17 mouse cellular contexts compared by ENCODE assay signal in the genomic region with DNA sequence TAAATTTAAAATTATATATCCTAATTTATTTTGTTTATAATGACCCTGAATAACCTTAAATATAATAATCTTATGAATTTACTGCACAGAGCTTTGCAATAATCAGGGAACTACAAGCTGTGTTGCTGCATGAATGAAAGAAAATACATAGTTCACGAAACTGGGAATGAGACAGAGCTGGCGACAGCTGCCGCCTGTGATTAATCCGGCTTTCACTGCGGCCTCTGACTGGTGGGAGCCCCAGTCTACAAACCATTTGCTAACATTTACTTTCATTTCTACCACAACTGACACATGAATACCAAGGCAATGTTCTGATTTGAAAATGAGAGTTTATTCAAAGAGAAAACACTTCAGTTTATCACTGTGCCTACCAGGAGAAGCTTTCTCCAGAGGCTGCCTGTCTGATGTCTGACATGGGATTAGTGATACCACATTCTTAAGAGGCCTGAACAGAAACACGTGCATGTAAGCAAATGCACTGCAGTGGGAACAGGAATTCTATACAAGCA.
A peak's percentile ranks its signal among the peaks of the same experiment; 100 is the strongest.
DNase-seq lines count a peak whose midpoint lies in the region; ATAC-seq and TF ChIP-seq lines count a peak whose summit lies in the region.
"Had no signal": no experiment of that assay in that cellular context is flagged by ENCODE, and none has a peak within 500 bp of the region (broad histone marks: within the 10 kb centered on the region; RNA-seq: fewer than 3 reads in every experiment).

No protein-coding gene starts in this region.

- no peaks in the 10 kb centered on the region for H3K9me3 ChIP-seq in heart, embryonic 11.5 days (replicated peaks; ENCODE audit: control insufficient read depth, low read length)
- H3K9me3 ChIP-seq: liver, embryonic 12.5 days; neural tube, embryonic 12.5 days had no signal

- H3K9ac ChIP-seq in heart, embryonic 11.5 days (ENCODE audit: low read depth, low read length), result no peak overlapping the region
- H3K9ac ChIP-seq: liver, embryonic 12.5 days; lung, embryonic 14.5 days; neural tube, embryonic 12.5 days had no signal

- no peak for DNase-seq in heart, adult 18-20 months
- DNase-seq in layer of hippocampus, adult 2 months (ENCODE audit: low spot score in 2 of 2), result no peak
- DNase-seq in layer of hippocampus, postnatal 25 days (ENCODE audit: extremely low spot score in 1 of 2, low spot score in 1 of 2), result no peak
- DNase-seq in brain, adult 2 months (ENCODE audit: low read depth, low spot score), result peak; percentile 14
- peak; percentile 2 for DNase-seq in retina, postnatal 7 days (ENCODE audit: low read depth, low spot score)
- DNase-seq in adrenal gland, postnatal 4 days (ENCODE audit: low spot score in 2 of 2), result no peak
- DNase-seq: cerebellum, postnatal 10 days; embryo, embryonic 11 days; gastrocnemius, postnatal 14 days; kidney, adult 18-20 months; kidney, postnatal 14 days; lung, embryonic 14.5 days; lung, postnatal 4 days; thymus, postnatal 36 days had no signal

- TF ChIP-seq CTCF in layer of hippocampus, adult 2 months (conservative IDR thresholded peaks at IDR 0.05), result no peak

- ATAC-seq in heart, embryonic 11.5 days (replicated peaks; ENCODE audit: insufficient number of reproducible peaks, low FRiP score, low TSS enrichment), result no peak
- ATAC-seq: liver, embryonic 12.5 days had no signal

- no peak overlapping the region for H3K4me3 ChIP-seq in heart, embryonic 11.5 days (ENCODE audit: low read depth, low read length)
- no peak overlapping the region for H3K4me3 ChIP-seq in layer of hippocampus, adult 2 months
- H3K4me3 ChIP-seq: liver, embryonic 12.5 days; neural tube, embryonic 12.5 days had no signal

- 0 out of 2 replicates have a peak overlapping the region, but pooled peaks have one; percentile 54 for H3K27ac ChIP-seq in heart, embryonic 11.5 days (ENCODE audit: low read depth, low read length)
- H3K27ac ChIP-seq in layer of hippocampus, adult 2 months, result peak overlapping the region; percentile 7; the same call in 1 of the 2 replicates
- H3K27ac ChIP-seq: liver, embryonic 12.5 days; neural tube, embryonic 12.5 days had no signal

- no peak overlapping the region for H3K4me2 ChIP-seq in heart, embryonic 11.5 days
- H3K4me2 ChIP-seq: liver, embryonic 12.5 days; lung, embryonic 14.5 days; neural tube, embryonic 12.5 days had no signal

- H3K27me3 ChIP-seq in heart, embryonic 11.5 days (ENCODE audit: control insufficient read depth, insufficient read depth, low read length), result no peaks in the 10 kb centered on the region
- H3K27me3 ChIP-seq: liver, embryonic 12.5 days; neural tube, embryonic 12.5 days had no signal

- 51% methylated on average over 6 of the region's 6 CpGs for WGBS in heart, embryonic 11.5 days (ENCODE audit: insufficient replicate concordance)

- H3K36me3 ChIP-seq in heart, embryonic 11.5 days (ENCODE audit: control insufficient read depth, insufficient read depth, low read length), result no peaks in the 10 kb centered on the region
- H3K36me3 ChIP-seq: neural tube, embryonic 12.5 days had no signal

- H3K4me1 ChIP-seq in heart, embryonic 11.5 days (ENCODE audit: control insufficient read depth, insufficient read depth, low read length), result peaks cover 3% of the 10 kb centered on the region; the same call in 1 of the 2 replicates

Comparison
In these comparisons a context has a peak if more than half of its experiments do, and no peak if none do; other contexts are left out.
1. DNase-seq: peak in brain, adult 2 months (single experiment) and retina, postnatal 7 days (single experiment); none in heart, adult 18-20 months (0 of 2), layer of hippocampus, adult 2 months (0 of 2), layer of hippocampus, postnatal 25 days (0 of 2) and adrenal gland, postnatal 4 days (0 of 2).